Mouse (Mus musculus): ENCODE measurements at regions not wholly inside any gene's neighbourhood (a gene's known extent, or its start where the extent isn't known, plus 50 kb on each side); places are given as distances from the start of the nearest gene placed in this dataset.

- Histone ChIP-seq H3K9ac (no peak overlapping the region), H3K4me2 (no peak overlapping the region), H3K4me3 (replicated peaks) (no peak overlapping the region), H3K4me1 (no peaks in the 10 kb centered on the region), H3K36me3 (no peaks in the 10 kb centered on the region), H3K27me3 (replicated peaks) (no peaks in the 10 kb centered on the region), H3K9me3 (no peaks in the 10 kb centered on the region), H3K27ac (no peak overlapping the region)
- WGBS = 89% methylated on average over 2 of the region's 2 CpGs
- no peak for ATAC-seq (ENCODE audit: insufficient read depth, low FRiP score, low read depth)
Observed at GRCm38 (mm10) chr16:54440932-54441331, 856.9 kb downstream of the Zpld1 start.

GRCm38 (mm10) chr16:54406638-54407037 is 891.1 kb downstream of the Zpld1 start:
- Histone ChIP-seq H3K9me3 (no peaks in the 10 kb centered on the region), H3K27me3 (replicated peaks) (no peaks in the 10 kb centered on the region), H3K4me3 (replicated peaks) (no peak overlapping the region), H3K4me2 (no peak overlapping the region), H3K9ac (no peak overlapping the region), H3K27ac (no peak overlapping the region), H3K4me1 (no peaks in the 10 kb centered on the region), H3K36me3 (no peaks in the 10 kb centered on the region)
- ATAC-seq (ENCODE audit: insufficient read depth, low FRiP score, low read depth) = no peak
- WGBS = 73% methylated on average over 3 of the region's 3 CpGs

GRCm38 (mm10) chr16:54384019-54384418 is 913.8 kb downstream of the Zpld1 start:
- Histone ChIP-seq H3K27me3 (replicated peaks) (no peaks in the 10 kb centered on the region), H3K9ac (no peak overlapping the region), H3K36me3 (no peaks in the 10 kb centered on the region), H3K9me3 (no peaks in the 10 kb centered on the region), H3K27ac (no peak overlapping the region), H3K4me2 (no peak overlapping the region), H3K4me1 (no peaks in the 10 kb centered on the region), H3K4me3 (replicated peaks) (no peak overlapping the region)
- 61% methylated on average over 3 of the region's 3 CpGs for WGBS
- ATAC-seq (ENCODE audit: insufficient read depth, low FRiP score, low read depth) = no peak

- ATAC-seq (ENCODE audit: insufficient read depth, low FRiP score, low read depth) = no peak
- no peaks in the 10 kb centered on the region for H3K36me3 ChIP-seq
- H3K9ac ChIP-seq = no peak overlapping the region
- H3K4me3 ChIP-seq (replicated peaks) = no peak overlapping the region
- H3K9me3 ChIP-seq = no peaks in the 10 kb centered on the region
- WGBS = 58% methylated on average over 4 of the region's 4 CpGs
- no peaks in the 10 kb centered on the region for H3K4me1 ChIP-seq
- H3K27ac ChIP-seq = no peak overlapping the region
- no peaks in the 10 kb centered on the region for H3K27me3 ChIP-seq (replicated peaks)
- H3K4me2 ChIP-seq = no peak overlapping the region
Observed at GRCm38 (mm10) chr16:54374990-54375389, 922.8 kb downstream of the Zpld1 start.

- H3K9ac ChIP-seq = no peak overlapping the region
- H3K4me2 ChIP-seq = no peak overlapping the region
- H3K4me1 ChIP-seq = no peaks in the 10 kb centered on the region
- ATAC-seq (ENCODE audit: insufficient read depth, low FRiP score, low read depth) = no peak
- no peaks in the 10 kb centered on the region for H3K27me3 ChIP-seq (replicated peaks)
- no peak overlapping the region for H3K4me3 ChIP-seq (replicated peaks)
- H3K9me3 ChIP-seq = no peaks in the 10 kb centered on the region
- no peak overlapping the region for H3K27ac ChIP-seq
- no peaks in the 10 kb centered on the region for H3K36me3 ChIP-seq
Observed at GRCm38 (mm10) chr16:54354423-54354822, 943.4 kb downstream of the Zpld1 start.

GRCm38 (mm10) chr16:54348814-54349213 is 949.0 kb downstream of the Zpld1 start:
- H3K4me3 ChIP-seq (replicated peaks) = no peak overlapping the region
- ATAC-seq (ENCODE audit: insufficient read depth, low FRiP score, low read depth) = no peak
- no peak overlapping the region for H3K4me2 ChIP-seq
- H3K27ac ChIP-seq = no peak overlapping the region
- H3K9ac ChIP-seq = no peak overlapping the region
- H3K27me3 ChIP-seq (replicated peaks) = no peaks in the 10 kb centered on the region
- H3K36me3 ChIP-seq = no peaks in the 10 kb centered on the region
- H3K4me1 ChIP-seq = no peaks in the 10 kb centered on the region
- no peaks in the 10 kb centered on the region for H3K9me3 ChIP-seq

GRCm38 (mm10) chr16:54346086-54346789 is 951.5 kb downstream of the Zpld1 start:
- peak; percentile 84 for ATAC-seq (ENCODE audit: insufficient read depth, low FRiP score, low read depth)
- Histone ChIP-seq H3K4me2 (no peak overlapping the region), H3K27ac (peak overlapping the region; percentile 51; the same call in 1 of the 2 replicates)

More at GRCm38 (mm10) chr16:54346086-54346789, 951.5 kb downstream of the Zpld1 start:
- H3K36me3 ChIP-seq = no peaks in the 10 kb centered on the region
- no peak overlapping the region for H3K4me3 ChIP-seq (replicated peaks)
- no peak overlapping the region for H3K9ac ChIP-seq
- WGBS = 39% methylated on average over 2 of the region's 2 CpGs
- H3K4me1 ChIP-seq = no peaks in the 10 kb centered on the region
- H3K27me3 ChIP-seq (replicated peaks) = no peaks in the 10 kb centered on the region
- no peaks in the 10 kb centered on the region for H3K9me3 ChIP-seq
